Mouse (Mus musculus) CH12.LX (cell line): ENCODE data around the gene Vwa5b1. TPM values are rescaled to one million over a fixed set of nuclear protein-coding genes. Genes with fewer than 3 reads are reported as not detected.

Experiments used
- DNase-seq: peaks from one replicate; pipeline ENCODE4 v3.0.0-alpha.2; 2013; ENCODE audit errors: extremely low read depth
- H3K27ac ChIP-seq: 2 replicates; pipeline ENCODE4 v1.5.1; 2012; ENCODE audit warnings: low read depth, mild to moderate bottlenecking, control low read depth, moderate library complexity; ENCODE audit not compliant: insufficient read depth
- H3K27me3 ChIP-seq: replicated peaks from 2 replicates; pipeline ENCODE3; 2012; ENCODE audit warnings: inconsistent platforms
- H3K36me3 ChIP-seq, 2 experiments: replicated peaks in 1 of 2; 2 replicates each; pipeline versions ENCODE3 to v1.6.1; 2012; ENCODE audit warnings: inconsistent platforms in 1 of 2, low read length in 1 of 2, mild to moderate bottlenecking in 1 of 2, mixed read lengths in 1 of 2, moderate library complexity in 1 of 2; ENCODE audit not compliant: control insufficient read depth in 1 of 2, insufficient read depth in 1 of 2
- H3K4me1 ChIP-seq, 2 experiments: 2 replicates each; pipeline ENCODE4 v1.6.1; 2012; ENCODE audit warnings: inconsistent platforms in 1 of 2, moderate library complexity in 1 of 2; ENCODE audit not compliant: insufficient read depth in 2 of 2, control insufficient read depth in 1 of 2
- H3K4me2 ChIP-seq: 2 replicates; pipeline ENCODE4 v1.6.1; 2012; ENCODE audit warnings: low read depth, mild to moderate bottlenecking, control low read depth; ENCODE audit not compliant: poor library complexity, insufficient read depth, severe bottlenecking
- H3K4me3 ChIP-seq, 3 experiments: fragments of 150-350 bp in 1 of 3; sonication (generic) in 1 of 3; replicated peaks in 1 of 3; 2 replicates each; pipeline versions ENCODE3 to v1.5.1; 2011 to 2012; ENCODE audit warnings: low read depth in 2 of 3, low read length in 2 of 3, mild to moderate bottlenecking in 2 of 3, moderate library complexity in 2 of 3, control low read depth in 1 of 3, improper control_type of control experiment in 1 of 3, inconsistent platforms in 1 of 3, mixed read lengths in 1 of 3; ENCODE audit not compliant: poor library complexity in 1 of 3
- H3K79me2 ChIP-seq: replicated peaks from 2 replicates; pipeline ENCODE4 v1.6.1; 2012; ENCODE audit warnings: mild to moderate bottlenecking, moderate library complexity; ENCODE audit not compliant: control insufficient read depth, poor library complexity, insufficient read depth, severe bottlenecking; ENCODE audit errors: extremely low read depth
- H3K9ac ChIP-seq: 2 replicates; pipeline ENCODE4 v1.6.1; 2012; ENCODE audit warnings: low read depth, mild to moderate bottlenecking, control low read depth, moderate library complexity; ENCODE audit not compliant: insufficient read depth
- H3K9me3 ChIP-seq: replicated peaks from 2 replicates; pipeline ENCODE3; 2012; ENCODE audit warnings: low read length, inconsistent platforms, mixed read lengths
- CHD1 ChIP-seq: IDR thresholded peaks from 2 replicates; pipeline ENCODE4 v1.6.1; 2012; ENCODE audit warnings: low read depth, low read length, improper control_type of control experiment, inconsistent platforms
- CHD2 ChIP-seq: IDR thresholded peaks from 2 replicates; pipeline ENCODE4 v1.6.1; 2011; ENCODE audit warnings: low read length, improper control_type of control experiment
- CTCF ChIP-seq, 2 experiments: IDR thresholded peaks in 1 of 2; conservative IDR thresholded peaks in 1 of 2; 2 replicates each; pipeline ENCODE4 v1.5.1; 2011 to 2012; ENCODE audit warnings: low read depth in 2 of 2, low read length in 2 of 2, improper control_type of control experiment in 1 of 2, inconsistent platforms in 1 of 2, mild to moderate bottlenecking in 1 of 2, moderate library complexity in 1 of 2
- E2F4 ChIP-seq: IDR thresholded peaks from 2 replicates; pipeline ENCODE4 v1.6.1; 2011; ENCODE audit warnings: low read depth, low read length, improper control_type of control experiment; ENCODE audit not compliant: insufficient replicate concordance
- EP300 ChIP-seq: IDR thresholded peaks from 2 replicates; pipeline ENCODE4 v1.6.1; 2011; ENCODE audit warnings: low read length, improper control_type of control experiment
- GABPA ChIP-seq: IDR thresholded peaks from 2 replicates; pipeline ENCODE4 v1.6.1; 2012; ENCODE audit warnings: low read depth, low read length, improper control_type of control experiment, inconsistent platforms; ENCODE audit not compliant: insufficient replicate concordance
- HCFC1 ChIP-seq: IDR thresholded peaks from 2 replicates; pipeline ENCODE4 v1.6.1; 2012; ENCODE audit warnings: low read depth, mild to moderate bottlenecking, inconsistent platforms, low read length, improper control_type of control experiment
- JUN ChIP-seq: IDR thresholded peaks from 2 replicates; pipeline ENCODE4 v1.6.1; 2011; ENCODE audit warnings: low read depth, mild to moderate bottlenecking, low read length, improper control_type of control experiment, moderate library complexity; ENCODE audit not compliant: insufficient read depth
- MAFK ChIP-seq: IDR thresholded peaks from 2 replicates; pipeline ENCODE4 v1.6.1; 2011; ENCODE audit warnings: low read length, improper control_type of control experiment; ENCODE audit not compliant: insufficient replicate concordance
- MAZ ChIP-seq: IDR thresholded peaks from 2 replicates; pipeline ENCODE4 v1.6.1; 2012; ENCODE audit warnings: low read depth, mild to moderate bottlenecking, inconsistent platforms, low read length, improper control_type of control experiment, moderate library complexity
- MEF2A ChIP-seq: IDR thresholded peaks from 2 replicates; pipeline ENCODE4 v1.6.1; 2014; ENCODE audit warnings: low read depth, mild to moderate bottlenecking, inconsistent platforms, low read length, improper control_type of control experiment, borderline replicate concordance
- MXI1 ChIP-seq: IDR thresholded peaks from 2 replicates; pipeline ENCODE4 v1.6.1; 2011; ENCODE audit warnings: mild to moderate bottlenecking, low read depth, low read length, improper control_type of control experiment
- MYC ChIP-seq: IDR thresholded peaks from 2 replicates; pipeline ENCODE4 v1.6.1; 2011; ENCODE audit warnings: low read depth, mild to moderate bottlenecking, improper control_type of control experiment, low read length
- NRF1 ChIP-seq: IDR thresholded peaks from 2 replicates; pipeline ENCODE4 v1.6.1; 2014; ENCODE audit warnings: low read depth, mild to moderate bottlenecking, inconsistent platforms, low read length, improper control_type of control experiment, moderate library complexity
- POLR2A ChIP-seq: IDR thresholded peaks from 2 replicates; pipeline ENCODE4 v1.6.1; 2011; ENCODE audit warnings: low read depth, mild to moderate bottlenecking, improper control_type of control experiment, low read length
- RAD21 ChIP-seq: IDR thresholded peaks from 2 replicates; pipeline ENCODE4 v1.6.1; 2011; ENCODE audit warnings: low read depth, mild to moderate bottlenecking, low read length, improper control_type of control experiment, moderate library complexity
- SIN3A ChIP-seq: IDR thresholded peaks from 2 replicates; pipeline ENCODE4 v1.6.1; 2012; ENCODE audit warnings: low read length, improper control_type of control experiment, inconsistent platforms
- TBP ChIP-seq: conservative IDR thresholded peaks from 2 replicates; pipeline ENCODE4 v1.6.1; 2011; ENCODE audit warnings: low read depth, low read length, improper control_type of control experiment
- USF1 ChIP-seq: IDR thresholded peaks from 2 replicates; pipeline ENCODE4 v1.6.1; 2014; ENCODE audit warnings: low read depth, mild to moderate bottlenecking, inconsistent platforms, low read length, improper control_type of control experiment
- ZKSCAN1 ChIP-seq: IDR thresholded peaks from 2 replicates; pipeline ENCODE4 v1.6.1; 2012; ENCODE audit warnings: low read depth, inconsistent platforms, low read length, improper control_type of control experiment, borderline replicate concordance
- ZMIZ1 ChIP-seq: IDR thresholded peaks from 2 replicates; pipeline ENCODE4 v1.6.1; 2012; ENCODE audit warnings: low read depth, mild to moderate bottlenecking, inconsistent platforms, low read length, improper control_type of control experiment
- dilution Hi-C: fragments of 300-500 bp; cut with MboI; formaldehyde crosslinking; loops from 2 replicates; pipeline ENCODE4 v1.14.3; 2020; ENCODE audit warnings: low sequenced_read_pairs; ENCODE audit not compliant: extremely low pct_unique_long_range_greater_than_20kb, extremely low pct_ligation_motif_present
- in situ Hi-C: fragments of 300-500 bp; cut with MboI; formaldehyde crosslinking; loops from 3 replicates; pipeline ENCODE4 v1.14.3; 2019; ENCODE audit warnings: low sequenced_read_pairs, low pct_ligation_motif_present, low pct_unique_long_range_greater_than_20kb, mixed read lengths
- polyA plus RNA-seq: library from polyadenylated mRNA; unstranded; fragments of >175 nt; gene quantifications from 2 replicates; pipeline ENCODE4 v1.2.1, GENCODE M21; 2012; ENCODE audit warnings: low read depth; ENCODE audit not compliant: insufficient read length
- total RNA-seq, 2 experiments: library from RNA; depleted of rRNA; stranded (reverse); fragments of 300-350 nt in 1 of 2; fragments of >200 nt in 1 of 2; gene quantifications; 2 replicates each; pipeline ENCODE4 v1.2.3; 2012 to 2014

Gene Vwa5b1
- total RNA-seq (2012; rRNA removed) (not detected in 2 replicates), total RNA-seq (2014; rRNA removed) (not detected in 2 replicates), polyA plus RNA-seq (not detected in 2 replicates)

- Histone ChIP-seq H3K36me3 (no peaks in the 10 kb centered on the region), H3K4me3 (no peak within 1 kb of the TSS), H3K4me1 (no peaks in the 10 kb centered on the region), H3K4me2 (no peak within 1 kb of the TSS), H3K79me2 (no peaks in the 10 kb centered on the region), H3K27me3 (peaks cover 69% of the 10 kb centered on the region), H3K9ac (no peak within 1 kb of the TSS), H3K9me3 (peaks cover 6% of the 10 kb centered on the region), H3K27ac (no peak within 1 kb of the TSS)
- DNase-seq, result no peak
- TF ChIP-seq POLR2A (no peak), NRF1 (no peak), E2F4 (no peak), JUN (no peak), MAZ (no peak), MAFK (no peak), MXI1 (no peak), SIN3A (no peak), CHD2 (no peak), GABPA (no peak), MYC (no peak), EP300 (no peak), HCFC1 (no peak), USF1 (no peak), CTCF (conservative IDR thresholded peaks at IDR 0.05 in 1 of 2, IDR thresholded peaks at IDR 0.05 in 1 of 2; ENCODE audit: low read depth in 2 of 2, low read length in 2 of 2) (no peak), ZMIZ1 (no peak), MEF2A (no peak), CHD1 (no peak)
- dilution Hi-C loops, result no loop called here
- in situ Hi-C loops, result no loop called here
Measured at GRCm38 (mm10) chr4:138635428-138636145, at the start of gene Vwa5b1. Gene Vwa5b1, minus strand, starts transcription at chr4:138635884.

GRCm38 (mm10) chr4:138682760-138683159 lies 47.1 kb upstream of the Vwa5b1 start:
- Histone ChIP-seq H3K27ac (no peak overlapping the region), H3K9ac (no peak overlapping the region), H3K4me3 (no peak overlapping the region), H3K79me2 (no peaks in the 10 kb centered on the region), H3K9me3 (peaks cover 5% of the 10 kb centered on the region), H3K36me3 (no peaks in the 10 kb centered on the region), H3K27me3 (peaks cover 67% of the 10 kb centered on the region), H3K4me2 (no peak overlapping the region), H3K4me1 (peaks cover 0 to 10% of the 10 kb centered on the region in 2 experiments; a peak in 2 of 4 replicates)
- in situ Hi-C loops, result no loop called here
- DNase-seq, result no peak
- TF ChIP-seq ZKSCAN1, result no peak
- TF ChIP-seq RAD21, result no peak
- TF ChIP-seq TBP, result no peak
- dilution Hi-C loops, result no loop called here
